Mouse (Mus musculus): ENCODE measurements around the gene Lcn8. TPM values are rescaled to one million over a fixed set of nuclear protein-coding genes. Genes with fewer than 3 reads are reported as not detected.

Gene Lcn8
- not detected in 2 replicates for polyA plus RNA-seq (2012; ENCODE audit: low replicate concordance)

GRCm38 (mm10) chr2:25652902-25653301 is at the start of gene Lcn8:
Lcn8 (plus strand) TSS chr2:25653120.

GRCm38 (mm10) chr2:25607761-25608622 is 44.9 kb upstream of the Lcn8 start, which contains the start of gene Rabl6:
Rabl6 (minus strand) TSS chr2:25608521.

GRCm38 (mm10) chr2:25617578-25617977 is 35.3 kb upstream of the Lcn8 start, which contains the start of gene Ccdc183:
Ccdc183 (minus strand) TSS chr2:25617678.

GRCm38 (mm10) chr2:25621229-25622200 is 31.4 kb upstream of the Lcn8 start, which contains the start of gene Tmem141:
Tmem141 (minus strand) TSS chr2:25622005.

GRCm38 (mm10) chr2:25627811-25628210 is 25.1 kb upstream of the Lcn8 start, which contains the start of gene Fcna:
Fcna (minus strand) TSS chr2:25628030.

GRCm38 (mm10) chr2:25657652-25658051 is 4.7 kb downstream of the Lcn8 start, which contains the start of gene Lcn5:
Lcn5 (plus strand) TSS chr2:25657952.

GRCm38 (mm10) chr2:25676486-25676885 is 23.6 kb downstream of the Lcn8 start, which contains the start of gene Lcn6:
Lcn6 (plus strand) TSS chr2:25676786.

GRCm38 (mm10) chr2:25682426-25682825 is 29.5 kb downstream of the Lcn8 start, which contains the start of gene Lcn10:
Lcn10 (plus strand) TSS chr2:25682726.

GRCm38 (mm10) chr2:25699743-25700142 is 46.8 kb downstream of the Lcn8 start, which contains the start of gene Obp2a:
Obp2a (plus strand) TSS chr2:25700043.

Other genes starting within 250 kb of the Lcn8 start
- gene Fut7, start 229.9 kb upstream of the Lcn8 start, polyA plus RNA-seq (2012; ENCODE audit: low replicate concordance): 2.3 TPM in 1 of 2 replicates, not detected in the other
- 8.3 and 12.8 TPM in 2 replicates for gene Abca2, start 224.4 kb upstream of the Lcn8 start, polyA plus RNA-seq (2012; ENCODE audit: low replicate concordance)
- gene Clic3, start 196.3 kb upstream of the Lcn8 start, polyA plus RNA-seq (2012; ENCODE audit: low replicate concordance): not detected in 2 replicates
- gene Paxx, start 192.0 kb upstream of the Lcn8 start, polyA plus RNA-seq (2012; ENCODE audit: low replicate concordance): 30.3 and 31.6 TPM in 2 replicates
- not detected in 2 replicates for gene Ptgds, start 183.1 kb upstream of the Lcn8 start, polyA plus RNA-seq (2012; ENCODE audit: low replicate concordance)
- gene Lcn12, start 159.2 kb upstream of the Lcn8 start, polyA plus RNA-seq (2012; ENCODE audit: low replicate concordance): not detected in 2 replicates
- 15.5 and 54.4 TPM in 2 replicates for gene Fbxw5, start 152.4 kb upstream of the Lcn8 start, polyA plus RNA-seq (2012; ENCODE audit: low replicate concordance)
- gene C8g, start 151.4 kb upstream of the Lcn8 start, polyA plus RNA-seq (2012; ENCODE audit: low replicate concordance): not detected in 2 replicates
- gene Traf2, start 106.2 kb upstream of the Lcn8 start, polyA plus RNA-seq (2012; ENCODE audit: low replicate concordance): 3.7 and 9.7 TPM in 2 replicates
- gene Edf1, start 95.3 kb upstream of the Lcn8 start, polyA plus RNA-seq (2012; ENCODE audit: low replicate concordance): 336 and 839 TPM in 2 replicates
- gene Mamdc4, start 78.3 kb upstream of the Lcn8 start, polyA plus RNA-seq (2012; ENCODE audit: low replicate concordance): 0.48 and 1.4 TPM in 2 replicates
- gene Phpt1, start 77.9 kb upstream of the Lcn8 start, polyA plus RNA-seq (2012; ENCODE audit: low replicate concordance): 1.0 and 2.6 TPM in 2 replicates
- 3.0 and 3.9 TPM in 2 replicates for gene Ajm1, start 71.4 kb upstream of the Lcn8 start, polyA plus RNA-seq (2012; ENCODE audit: low replicate concordance)
- 67.9 and 125 TPM in 2 replicates for gene Rabl6, start 44.6 kb upstream of the Lcn8 start, polyA plus RNA-seq (2012; ENCODE audit: low replicate concordance)
- not detected in 2 replicates for gene Ccdc183, start 35.4 kb upstream of the Lcn8 start, polyA plus RNA-seq (2012; ENCODE audit: low replicate concordance)
- 1.6 and 4.4 TPM in 2 replicates for gene Tmem141, start 31.1 kb upstream of the Lcn8 start, polyA plus RNA-seq (2012; ENCODE audit: low replicate concordance)
- 41.7 and 86.1 TPM in 2 replicates for gene Fcna, start 25.1 kb upstream of the Lcn8 start, polyA plus RNA-seq (2012; ENCODE audit: low replicate concordance)
- gene Lcn5, start 4.8 kb downstream of the Lcn8 start, polyA plus RNA-seq (2012; ENCODE audit: low replicate concordance): not detected in 2 replicates
- not detected in 2 replicates for gene Lcn6, start 23.7 kb downstream of the Lcn8 start, polyA plus RNA-seq (2012; ENCODE audit: low replicate concordance)
- not detected in 2 replicates for gene Lcn10, start 29.6 kb downstream of the Lcn8 start, polyA plus RNA-seq (2012; ENCODE audit: low replicate concordance)
- gene Obp2a, start 46.9 kb downstream of the Lcn8 start, polyA plus RNA-seq (2012; ENCODE audit: low replicate concordance): not detected in 2 replicates
- 22.3 and 63.5 TPM in 2 replicates for gene Bmyc, start 53.6 kb downstream of the Lcn8 start, polyA plus RNA-seq (2012; ENCODE audit: low replicate concordance)
- not detected in 2 replicates for gene Obp2b, start 83.9 kb downstream of the Lcn8 start, polyA plus RNA-seq (2012; ENCODE audit: low replicate concordance)
- gene Lcn3, start 112.4 kb downstream of the Lcn8 start, polyA plus RNA-seq (2012; ENCODE audit: low replicate concordance): not detected in 2 replicates
- not detected in 2 replicates for gene Lcn11, start 123.9 kb downstream of the Lcn8 start, polyA plus RNA-seq (2012; ENCODE audit: low replicate concordance)
- gene Gm13539, start 129.1 kb downstream of the Lcn8 start, polyA plus RNA-seq (2012; ENCODE audit: low replicate concordance): not detected in 2 replicates
- not detected in 2 replicates for gene Glt6d1, start 162.7 kb downstream of the Lcn8 start, polyA plus RNA-seq (2012; ENCODE audit: low replicate concordance)
- gene Lcn9, start 170.0 kb downstream of the Lcn8 start, polyA plus RNA-seq (2012; ENCODE audit: low replicate concordance): not detected in 2 replicates
- gene Sohlh1, start 194.1 kb downstream of the Lcn8 start, polyA plus RNA-seq (2012; ENCODE audit: low replicate concordance): not detected in 2 replicates
- 0.08 TPM in 1 of 2 replicates, not detected in the other for gene Kcnt1, start 210.6 kb downstream of the Lcn8 start, polyA plus RNA-seq (2012; ENCODE audit: low replicate concordance)